Mouse (Mus musculus): Measurements from ENCODE around the gene Dlx5. TPM values are rescaled to one million over a fixed set of nuclear protein-coding genes. Genes with fewer than 3 reads are reported as not detected.

Dlx5 gene
- polyA plus RNA-seq, 1 experiment: not detected

GRCm38 (mm10) chr6:6869041-6869685 is 12.7 kb downstream of the Dlx5 start:
- no peak overlapping the region for H3K27ac ChIP-seq (ENCODE audit: insufficient read depth, low read length)
- peaks cover 13% of the 10 kb centered on the region; the same call in 1 of the 2 replicates for H3K27me3 ChIP-seq (ENCODE audit: control insufficient read depth, insufficient read depth, low read length)
- no peak overlapping the region for H3K4me3 ChIP-seq (replicated peaks; ENCODE audit: insufficient read depth, low read depth, low read length)
- no peak for DNase-seq
- 8% methylated on average over 13 of the region's 13 CpGs for WGBS
- H3K4me1 ChIP-seq (ENCODE audit: control insufficient read depth, insufficient read depth, low read length): no peaks in the 10 kb centered on the region
- TF ChIP-seq CTCF (IDR thresholded peaks at IDR 0.05; ENCODE audit: borderline replicate concordance, insufficient read depth, low read depth, low read length) (no peak), POLR2A (IDR thresholded peaks at IDR 0.05; ENCODE audit: borderline replicate concordance, insufficient read depth, low read length) (no peak)

- DNase-seq: no peak
- H3K27ac ChIP-seq (ENCODE audit: insufficient read depth, low read length): no peak overlapping the region
- H3K4me3 ChIP-seq (replicated peaks; ENCODE audit: insufficient read depth, low read depth, low read length): no peak overlapping the region
- H3K4me1 ChIP-seq (ENCODE audit: control insufficient read depth, insufficient read depth, low read length): peaks cover 2% of the 10 kb centered on the region; the same call in 1 of the 2 replicates
- H3K27me3 ChIP-seq (ENCODE audit: control insufficient read depth, insufficient read depth, low read length): peaks cover 20% of the 10 kb centered on the region; the same call in 1 of the 2 replicates
- 3% methylated on average over 9 of the region's 9 CpGs for WGBS
- TF ChIP-seq CTCF (IDR thresholded peaks at IDR 0.05; ENCODE audit: borderline replicate concordance, insufficient read depth, low read depth, low read length): no peak
- TF ChIP-seq POLR2A (IDR thresholded peaks at IDR 0.05; ENCODE audit: borderline replicate concordance, insufficient read depth, low read length): no peak
These were observed 14.9 kb downstream of the Dlx5 start for GRCm38 (mm10) chr6:6867031-6867430.

DNA sequence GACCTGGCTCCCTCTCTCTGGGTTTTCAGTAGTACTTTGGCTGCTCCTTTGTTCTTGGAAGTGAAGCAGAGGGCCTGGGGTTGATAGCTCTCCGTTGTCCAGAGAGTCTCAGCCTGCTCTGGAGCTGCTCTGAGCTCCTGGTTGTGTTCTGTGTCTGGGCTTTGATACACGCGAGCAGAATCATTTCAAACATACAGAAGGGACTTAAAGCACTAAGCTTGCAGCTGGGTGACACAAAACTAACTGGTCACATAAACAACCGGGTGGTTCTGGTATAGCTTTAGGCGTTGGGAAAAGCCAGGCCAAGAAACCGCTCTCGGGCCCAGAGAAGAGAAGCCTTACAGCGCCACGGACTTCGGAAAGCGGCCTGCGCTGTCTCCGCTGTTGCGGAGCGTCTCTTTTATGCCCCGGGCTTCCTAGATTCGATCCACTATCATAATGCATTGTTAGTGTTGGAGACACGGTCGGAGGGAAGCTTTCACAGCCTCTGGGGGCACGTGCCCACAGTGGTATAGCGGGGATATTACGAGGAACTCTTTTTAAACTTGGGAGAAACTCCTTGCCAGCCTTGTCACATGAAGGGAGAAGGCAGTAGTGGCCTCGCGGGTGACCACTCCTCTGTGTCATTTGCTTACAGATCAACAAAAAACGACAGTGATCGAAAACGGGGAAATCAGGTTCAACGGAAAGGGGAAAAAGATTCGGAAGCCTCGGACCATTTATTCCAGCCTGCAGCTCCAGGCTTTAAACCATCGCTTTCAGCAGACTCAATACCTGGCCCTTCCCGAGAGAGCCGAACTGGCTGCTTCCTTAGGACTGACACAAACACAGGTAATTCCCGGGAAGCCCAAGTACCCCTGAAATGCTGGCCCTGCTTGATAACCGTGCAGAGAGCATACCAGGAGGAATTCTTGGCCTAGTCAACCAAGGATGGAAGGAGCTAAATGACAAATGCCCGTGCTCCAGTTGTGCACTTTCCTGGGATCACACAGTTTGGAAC is 17.1 kb downstream of the Dlx5 start:
- DNase-seq: peak in 1 of 2 experiments; percentile 35
- peaks cover 29% of the 10 kb centered on the region for H3K27me3 ChIP-seq (ENCODE audit: control insufficient read depth, insufficient read depth, low read length)
- H3K27ac ChIP-seq (ENCODE audit: insufficient read depth, low read length): no peak overlapping the region
- WGBS: 6% methylated on average over 36 of the region's 36 CpGs
- no peak overlapping the region for H3K4me3 ChIP-seq (replicated peaks; ENCODE audit: insufficient read depth, low read depth, low read length)
- peaks cover 2% of the 10 kb centered on the region for H3K4me1 ChIP-seq (ENCODE audit: control insufficient read depth, insufficient read depth, low read length)
- TF ChIP-seq CTCF (IDR thresholded peaks at IDR 0.05; ENCODE audit: borderline replicate concordance, insufficient read depth, low read depth, low read length) (no peak), POLR2A (IDR thresholded peaks at IDR 0.05; ENCODE audit: borderline replicate concordance, insufficient read depth, low read length) (no peak)

DNA sequence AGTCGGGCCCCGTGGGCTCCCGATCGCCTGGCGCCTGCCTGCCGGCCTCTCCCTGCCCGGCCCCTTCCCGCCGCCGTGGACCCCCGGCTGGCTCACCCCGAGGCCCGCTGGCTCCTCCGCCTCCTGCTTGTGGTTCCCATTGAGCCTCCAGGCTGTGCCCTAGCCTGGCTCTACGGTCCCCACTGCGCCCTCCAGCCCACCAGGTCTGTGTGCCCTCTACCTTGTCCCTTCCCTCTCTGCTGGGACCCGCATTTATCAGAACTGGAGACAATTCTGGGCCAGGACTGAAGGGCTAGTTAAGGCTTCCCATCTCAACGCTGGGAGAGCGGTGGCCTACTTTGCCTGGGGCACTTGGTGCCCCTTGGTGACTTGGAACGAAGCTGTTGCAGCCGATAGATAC is 17.9 kb downstream of the Dlx5 start:
- WGBS: 2% methylated on average over 20 of the region's 21 CpGs
- no peak for TF ChIP-seq POLR2A (IDR thresholded peaks at IDR 0.05; ENCODE audit: borderline replicate concordance, insufficient read depth, low read length)
- no peak for TF ChIP-seq CTCF (IDR thresholded peaks at IDR 0.05; ENCODE audit: borderline replicate concordance, insufficient read depth, low read depth, low read length)
- H3K4me3 ChIP-seq (replicated peaks; ENCODE audit: insufficient read depth, low read depth, low read length): no peak overlapping the region
- H3K27me3 ChIP-seq (ENCODE audit: control insufficient read depth, insufficient read depth, low read length): peaks cover 33% of the 10 kb centered on the region
- DNase-seq: no peak
- no peak overlapping the region for H3K27ac ChIP-seq (ENCODE audit: insufficient read depth, low read length)
- H3K4me1 ChIP-seq (ENCODE audit: control insufficient read depth, insufficient read depth, low read length): peaks cover 2% of the 10 kb centered on the region

DNA sequence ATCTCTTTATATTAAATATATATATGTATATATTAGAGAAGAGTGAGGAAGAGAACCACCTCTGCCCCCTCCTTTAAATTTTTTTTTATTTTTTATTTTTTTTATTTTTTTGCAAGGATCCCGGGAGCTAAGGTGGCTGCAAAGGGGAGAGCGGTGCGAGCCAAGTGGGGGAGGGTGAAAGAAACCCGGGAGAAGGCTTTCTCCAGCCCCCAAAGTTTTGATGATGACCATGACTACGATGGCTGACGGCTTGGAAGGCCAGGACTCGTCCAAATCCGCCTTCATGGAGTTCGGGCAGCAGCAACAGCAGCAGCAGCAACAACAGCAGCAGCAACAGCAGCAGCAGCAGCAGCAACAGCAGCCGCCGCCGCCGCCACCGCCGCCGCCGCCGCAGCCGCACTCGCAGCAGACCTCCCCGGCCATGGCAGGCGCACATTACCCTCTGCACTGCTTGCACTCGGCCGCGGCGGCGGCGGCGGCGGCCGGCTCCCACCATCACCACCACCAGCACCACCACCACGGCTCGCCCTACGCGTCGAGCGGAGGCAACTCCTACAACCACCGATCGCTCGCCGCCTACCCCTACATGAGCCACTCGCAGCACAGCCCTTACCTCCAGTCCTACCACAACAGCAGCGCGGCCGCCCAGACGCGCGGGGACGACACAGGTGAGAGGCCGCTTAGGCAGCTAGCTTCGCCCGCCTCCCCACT is 18.6 kb downstream of the Dlx5 start, which contains the start of gene Dlx6:
Gene Dlx6 (plus strand): TSS at position 175 of the 711 bp plus-strand sequence.
- no peak for TF ChIP-seq CTCF (IDR thresholded peaks at IDR 0.05; ENCODE audit: borderline replicate concordance, insufficient read depth, low read depth, low read length)
- no peak for TF ChIP-seq POLR2A (IDR thresholded peaks at IDR 0.05; ENCODE audit: borderline replicate concordance, insufficient read depth, low read length)
- peaks cover 2% of the 10 kb centered on the region for H3K4me1 ChIP-seq (ENCODE audit: control insufficient read depth, insufficient read depth, low read length)
- under 1% methylated on average over 50 of the region's 52 CpGs for WGBS
- DNase-seq: peak in 1 of 2 experiments; percentile 35
- no peak within 1 kb of the TSS for H3K27ac ChIP-seq (ENCODE audit: insufficient read depth, low read length)
- peaks cover 33% of the 10 kb centered on the region for H3K27me3 ChIP-seq (ENCODE audit: control insufficient read depth, insufficient read depth, low read length)
- no peak within 1 kb of the TSS for H3K4me3 ChIP-seq (replicated peaks; ENCODE audit: insufficient read depth, low read depth, low read length)

- DNase-seq: no peak
- TF ChIP-seq POLR2A (IDR thresholded peaks at IDR 0.05; ENCODE audit: borderline replicate concordance, insufficient read depth, low read length) (no peak), CTCF (IDR thresholded peaks at IDR 0.05; ENCODE audit: borderline replicate concordance, insufficient read depth, low read depth, low read length) (no peak)
- H3K27me3 ChIP-seq (ENCODE audit: control insufficient read depth, insufficient read depth, low read length): peaks cover 33% of the 10 kb centered on the region
These were observed 19.3 kb downstream of the Dlx5 start for GRCm38 (mm10) chr6:6862611-6863010.

GRCm38 (mm10) chr6:6861798-6862428 is 20.0 kb downstream of the Dlx5 start:
- 6% methylated on average over 11 of the region's 11 CpGs for WGBS

More at GRCm38 (mm10) chr6:6862611-6863010, 19.3 kb downstream of the Dlx5 start:
- 1% methylated on average over 23 of the region's 23 CpGs for WGBS
- Histone ChIP-seq H3K4me1 (ENCODE audit: control insufficient read depth, insufficient read depth, low read length) (peaks cover 2% of the 10 kb centered on the region), H3K27ac (ENCODE audit: insufficient read depth, low read length) (no peak overlapping the region), H3K4me3 (replicated peaks; ENCODE audit: insufficient read depth, low read depth, low read length) (no peak overlapping the region)

More at GRCm38 (mm10) chr6:6861798-6862428, 20.0 kb downstream of the Dlx5 start:
- no peak for TF ChIP-seq POLR2A (IDR thresholded peaks at IDR 0.05; ENCODE audit: borderline replicate concordance, insufficient read depth, low read length)
- no peak for TF ChIP-seq CTCF (IDR thresholded peaks at IDR 0.05; ENCODE audit: borderline replicate concordance, insufficient read depth, low read depth, low read length)
- Histone ChIP-seq H3K4me1 (ENCODE audit: control insufficient read depth, insufficient read depth, low read length) (peaks cover 2% of the 10 kb centered on the region), H3K27me3 (ENCODE audit: control insufficient read depth, insufficient read depth, low read length) (peaks cover 33% of the 10 kb centered on the region), H3K27ac (ENCODE audit: insufficient read depth, low read length) (no peak overlapping the region), H3K4me3 (replicated peaks; ENCODE audit: insufficient read depth, low read depth, low read length) (no peak overlapping the region)
- DNase-seq: no peak

Measured in cerebellum, adult 2 months (tissue).